Mouse (Mus musculus) hindbrain, embryonic 16.5 days (tissue): ENCODE results near the gene Zfp605. TPM values are rescaled to one million over a fixed set of nuclear protein-coding genes. Genes with fewer than 3 reads are reported as not detected.

Experiments used
- ATAC-seq: fragments of 200-750 bp; cut with Nextera tagmentation; 2 replicates; pipeline ENCODE4 v1.8.0; 2017; ENCODE audit warnings: moderate TSS enrichment, moderate library complexity
- H3K27ac ChIP-seq: fragments of 300-500 bp; sonication (generic); 2 replicates; pipeline ENCODE4 v1.5.1; 2014; ENCODE audit warnings: low read depth, mild to moderate bottlenecking, control low read depth, low read length, moderate library complexity
- H3K27me3 ChIP-seq: fragments of 300-500 bp; sonication (generic); replicated peaks from 2 replicates; pipeline ENCODE4 v1.6.1; 2014; ENCODE audit warnings: low read length; ENCODE audit not compliant: control insufficient read depth, insufficient read depth
- H3K36me3 ChIP-seq: fragments of 300-500 bp; sonication (generic); 2 replicates; pipeline ENCODE4 v1.6.1; 2014; ENCODE audit warnings: mild to moderate bottlenecking, low read length, moderate library complexity, mixed read lengths; ENCODE audit not compliant: control insufficient read depth, insufficient read depth
- H3K4me1 ChIP-seq: fragments of 300-500 bp; sonication (generic); 2 replicates; pipeline ENCODE4 v1.6.1; 2014; ENCODE audit warnings: low read depth, low read length; ENCODE audit not compliant: control insufficient read depth, insufficient read depth
- H3K4me2 ChIP-seq: fragments of 300-500 bp; sonication (generic); 2 replicates; pipeline ENCODE4 v1.6.1; 2014; ENCODE audit warnings: mild to moderate bottlenecking, low read length, control low read depth, moderate library complexity
- H3K4me3 ChIP-seq: fragments of 300-500 bp; sonication (generic); 2 replicates; pipeline ENCODE4 v1.5.1; 2014; ENCODE audit warnings: mild to moderate bottlenecking, low read length, control low read depth, moderate library complexity
- H3K9ac ChIP-seq: fragments of 300-500 bp; sonication (generic); 2 replicates; pipeline ENCODE4 v1.6.1; 2014; ENCODE audit warnings: low read depth, mild to moderate bottlenecking, control low read depth, low read length, moderate library complexity
- H3K9me3 ChIP-seq: fragments of 300-500 bp; sonication (generic); 2 replicates; pipeline ENCODE4 v1.6.1; 2014; ENCODE audit warnings: mild to moderate bottlenecking, low read length, moderate library complexity; ENCODE audit not compliant: control insufficient read depth
- WGBS: fragments of 180-500 bp; shearing (Covaris S2); extraction: QIAGEN DNeasy Blood & Tissue Kit; methylation state at CpG from one replicate; pipeline ENCODE4 v1.1.7; 2014; 5-methylcytosine and 5-hydroxymethylcytosine counted together
- polyA plus RNA-seq: library from polyadenylated mRNA; unstranded; fragments of >200 nt; fragmentation: Nextera tagmentation; extraction: Ambion mirVana; gene quantifications from 2 replicates; pipeline ENCODE4 v1.2.1, GENCODE M21; 2015

Gene Zfp605
- polyA plus RNA-seq, 1 experiment from 2014 or later = 15.0 TPM

DNA sequence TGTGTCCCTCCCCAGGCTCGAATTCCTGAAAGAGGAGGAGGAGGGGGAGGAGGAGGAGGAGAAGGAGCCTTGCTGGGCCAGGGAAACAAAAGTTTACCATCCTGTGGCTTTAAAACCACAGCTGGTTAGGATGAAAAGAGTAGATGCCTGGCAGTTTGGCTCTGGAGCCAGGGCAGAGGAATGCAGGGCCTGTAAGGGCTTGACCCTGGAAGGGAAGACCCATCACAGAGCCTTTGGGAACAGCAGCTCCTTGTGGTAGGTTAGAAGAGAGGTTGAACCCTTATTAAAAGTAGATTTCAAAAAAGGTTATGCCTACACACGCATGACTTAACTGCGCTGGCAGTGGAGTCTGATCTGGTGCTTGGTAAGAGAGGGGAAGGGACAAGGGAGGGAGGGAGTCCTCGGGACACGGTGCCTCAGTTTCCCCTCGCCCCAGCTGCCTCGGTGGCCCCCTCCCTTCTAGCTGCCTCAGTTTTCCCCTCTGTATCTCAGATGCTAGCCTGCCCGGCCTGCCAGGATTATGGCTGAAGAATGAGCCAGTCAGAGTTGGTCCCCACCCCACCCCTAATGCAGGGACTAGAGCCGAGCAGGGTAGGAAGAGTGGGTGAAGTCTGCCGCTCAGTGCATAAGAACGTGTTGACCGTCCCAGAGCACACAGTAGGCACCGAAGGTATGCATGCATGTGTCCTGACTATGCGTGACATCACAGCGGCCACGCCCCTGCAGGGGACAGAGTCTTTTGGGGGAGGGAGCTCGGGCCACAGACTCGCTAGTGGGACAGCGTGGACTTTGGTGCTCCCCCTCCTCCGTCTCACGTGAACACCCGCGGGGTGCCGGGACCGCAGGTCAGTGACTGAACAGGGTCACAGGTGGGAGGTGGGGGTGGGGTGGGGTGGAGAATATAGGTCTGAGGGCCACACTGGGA lies 10.0 kb upstream of the Zfp605 start, which contains the start of gene Plcxd1:
Gene Plcxd1, plus strand, starts transcription at position 314 of the 925 bp plus-strand sequence.
- peak within 1 kb of the TSS; percentile 87 for H3K4me2 ChIP-seq
- H3K27ac ChIP-seq = no peak within 1 kb of the TSS; the same call in 1 of the 2 replicates
- H3K4me1 ChIP-seq = peaks cover 20% of the 10 kb centered on the region
- 6% methylated on average over 25 of the region's 25 CpGs for WGBS
- peak within 1 kb of the TSS; percentile 61 for H3K9ac ChIP-seq
- H3K27me3 ChIP-seq = no peaks in the 10 kb centered on the region
- peak within 1 kb of the TSS; percentile 46 for H3K4me3 ChIP-seq
- ATAC-seq = peak; percentile 7; the same call in 1 of the 2 replicates
- peaks cover 20% of the 10 kb centered on the region for H3K36me3 ChIP-seq
- no peaks in the 10 kb centered on the region; the same call in 1 of the 2 replicates for H3K9me3 ChIP-seq

- 1% methylated on average over 34 of the region's 37 CpGs for WGBS
- peak overlapping the region; percentile 61 for H3K9ac ChIP-seq
- peaks cover 26% of the 10 kb centered on the region for H3K36me3 ChIP-seq
- no peaks in the 10 kb centered on the region for H3K27me3 ChIP-seq
- peak overlapping the region; percentile 46 for H3K4me3 ChIP-seq
- H3K27ac ChIP-seq = no peak overlapping the region; the same call in 1 of the 2 replicates
- ATAC-seq = peak; percentile 41
- peaks cover 20% of the 10 kb centered on the region for H3K4me1 ChIP-seq
- H3K4me2 ChIP-seq = peak overlapping the region; percentile 87
- no peaks in the 10 kb centered on the region; the same call in 1 of the 2 replicates for H3K9me3 ChIP-seq
These were observed 8.8 kb upstream of the Zfp605 start for GRCm38 (mm10) chr5:110100921-110101631.

- Histone ChIP-seq H3K27ac (no peak overlapping the region; the same call in 1 of the 2 replicates), H3K27me3 (no peaks in the 10 kb centered on the region)
- 16% methylated on average over 34 of the region's 34 CpGs for WGBS
These were observed 8.1 kb upstream of the Zfp605 start for GRCm38 (mm10) chr5:110101716-110102347.

GRCm38 (mm10) chr5:110102429-110102828 lies 7.5 kb upstream of the Zfp605 start:
- Histone ChIP-seq H3K27me3 (no peaks in the 10 kb centered on the region), H3K4me3 (no peak overlapping the region), H3K4me1 (peaks cover 29% of the 10 kb centered on the region), H3K36me3 (peaks cover 28% of the 10 kb centered on the region), H3K9ac (no peak overlapping the region), H3K4me2 (no peak overlapping the region), H3K27ac (no peak overlapping the region), H3K9me3 (no peaks in the 10 kb centered on the region; the same call in 1 of the 2 replicates)
- ATAC-seq = no peak
- 92% methylated on average over 13 of the region's 13 CpGs for WGBS

More at GRCm38 (mm10) chr5:110101716-110102347, 8.1 kb upstream of the Zfp605 start:
- Histone ChIP-seq H3K36me3 (peaks cover 28% of the 10 kb centered on the region), H3K4me3 (peak overlapping the region; percentile 46), H3K4me2 (peak overlapping the region; percentile 87), H3K4me1 (peaks cover 27% of the 10 kb centered on the region), H3K9ac (peak overlapping the region; percentile 61), H3K9me3 (no peaks in the 10 kb centered on the region; the same call in 1 of the 2 replicates)
- ATAC-seq = peak; percentile 66

DNA sequence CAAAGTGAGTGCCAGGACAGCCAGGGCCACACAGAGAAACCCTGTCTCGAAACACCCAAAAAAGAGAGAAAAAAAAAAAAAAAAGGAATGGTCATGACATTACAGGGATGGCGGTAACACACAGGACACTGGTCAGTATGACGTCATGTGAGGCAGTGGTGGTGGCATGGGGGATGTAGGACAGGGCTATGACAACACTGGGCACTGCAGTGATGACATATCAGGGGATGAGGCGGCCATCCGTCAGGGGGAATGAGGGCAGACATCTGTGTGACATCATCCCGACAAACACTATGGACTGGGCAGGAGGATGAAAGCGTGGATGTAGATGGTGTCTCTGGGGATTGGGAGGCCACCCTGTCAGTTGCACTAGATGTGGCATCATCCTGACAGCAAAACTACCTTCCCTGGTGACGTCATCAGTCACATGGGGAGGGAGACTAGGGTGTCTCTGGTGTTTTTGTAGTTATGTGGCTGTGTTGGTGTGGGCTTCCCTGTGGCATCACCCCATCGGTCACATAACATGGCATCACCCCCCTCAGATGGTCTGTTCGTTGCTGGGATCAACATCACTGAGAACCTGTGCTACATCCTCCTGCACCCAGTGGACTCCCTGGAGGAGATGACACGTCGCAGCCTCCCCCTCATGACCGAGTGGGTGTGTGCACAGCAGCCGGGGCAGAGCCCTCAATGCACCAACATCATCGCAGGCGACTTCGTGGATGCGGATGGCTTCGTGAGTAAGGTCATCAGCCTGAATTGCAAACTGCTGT lies 6.9 kb upstream of the Zfp605 start:
- 95% methylated on average over 19 of the region's 19 CpGs for WGBS
- no peak overlapping the region for H3K4me3 ChIP-seq

DNA sequence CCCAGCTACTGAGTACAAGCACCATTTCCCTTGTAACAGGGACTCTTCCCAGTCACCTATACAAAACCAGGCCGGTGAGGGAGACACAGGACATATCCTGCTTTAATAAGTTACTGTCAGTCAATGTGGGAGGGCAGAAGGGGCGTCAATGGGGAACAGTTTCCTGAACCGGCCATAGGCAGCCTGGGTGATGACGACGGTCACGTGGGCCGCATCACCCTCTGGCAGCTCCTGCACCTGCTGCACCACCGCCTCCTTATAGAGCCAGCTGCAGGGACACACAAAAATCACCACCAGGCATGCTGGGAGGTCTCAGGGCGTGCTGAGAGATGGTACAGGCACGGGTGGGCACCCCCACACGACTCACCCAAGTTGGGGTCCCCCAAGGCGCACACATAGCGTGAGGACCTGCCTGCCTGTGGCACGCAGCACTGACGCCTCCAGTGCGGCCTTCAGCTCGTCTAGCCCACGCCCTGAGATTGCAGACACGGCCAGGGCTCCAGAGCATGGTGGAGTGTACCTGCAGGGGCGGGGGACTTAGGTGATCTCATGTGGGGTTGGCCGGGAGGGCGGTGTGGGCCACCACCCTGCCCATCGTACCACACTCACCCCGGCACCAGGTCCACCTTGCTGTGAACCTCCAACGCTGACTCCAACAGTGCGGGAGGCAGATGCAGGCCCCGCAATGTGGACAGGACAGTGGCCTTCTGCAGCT lies 5.8 kb upstream of the Zfp605 start:
- Histone ChIP-seq H3K36me3 (peaks cover 28% of the 10 kb centered on the region), H3K4me3 (no peak overlapping the region), H3K9me3 (no peaks in the 10 kb centered on the region; the same call in 1 of the 2 replicates), H3K27ac (no peak overlapping the region), H3K27me3 (no peaks in the 10 kb centered on the region), H3K4me1 (peaks cover 29% of the 10 kb centered on the region), H3K9ac (no peak overlapping the region), H3K4me2 (no peak overlapping the region)
- WGBS = 94% methylated on average over 27 of the region's 27 CpGs
- no peak for ATAC-seq

More for the DNA sequence above, 6.9 kb upstream of the Zfp605 start:
- ATAC-seq = no peak
- Histone ChIP-seq H3K27me3 (no peaks in the 10 kb centered on the region), H3K4me2 (no peak overlapping the region), H3K9ac (no peak overlapping the region), H3K9me3 (no peaks in the 10 kb centered on the region; the same call in 1 of the 2 replicates), H3K27ac (no peak overlapping the region), H3K36me3 (peaks cover 28% of the 10 kb centered on the region), H3K4me1 (peaks cover 29% of the 10 kb centered on the region)

- H3K4me3 ChIP-seq = no peak overlapping the region
- no peak overlapping the region for H3K4me2 ChIP-seq
- no peaks in the 10 kb centered on the region for H3K27me3 ChIP-seq
- H3K9me3 ChIP-seq = no peaks in the 10 kb centered on the region; the same call in 1 of the 2 replicates
- 96% methylated on average over 36 of the region's 36 CpGs for whole genome bisulfite sequencing
- H3K9ac ChIP-seq = no peak overlapping the region
- no peak for ATAC-seq
- H3K36me3 ChIP-seq = peaks cover 28% of the 10 kb centered on the region
- H3K27ac ChIP-seq = no peak overlapping the region
- peaks cover 29% of the 10 kb centered on the region for H3K4me1 ChIP-seq
These were observed 5.1 kb upstream of the Zfp605 start for GRCm38 (mm10) chr5:110104616-110105380.
